Mouse (Mus musculus) liver, embryonic 14.5 days (tissue): ENCODE data around the gene Glt8d2. TPM values are rescaled to one million over a fixed set of nuclear protein-coding genes. Genes with fewer than 3 reads are reported as not detected.

Experiments
- ATAC-seq: fragments of 200-750 bp; cut with Nextera tagmentation; 2 replicates; pipeline ENCODE4 v1.8.0; 2017; ENCODE audit warnings: moderate number of reproducible peaks, mild to moderate bottlenecking, moderate library complexity; ENCODE audit not compliant: insufficient read depth
- DNase-seq, 3 experiments: peaks; one replicate each; pipeline ENCODE4 v3.0.0-alpha.2; 2012 to 2013; ENCODE audit warnings: low read depth in 3 of 3, low spot score in 3 of 3
- H3K27ac ChIP-seq: fragments of 300-500 bp; sonication (generic); 2 replicates; pipeline ENCODE4 v1.5.1; 2014; ENCODE audit warnings: moderate library complexity, mild to moderate bottlenecking, control low read depth, inconsistent platforms
- H3K27me3 ChIP-seq: fragments of 300-500 bp; sonication (generic); 2 replicates; pipeline ENCODE4 v1.6.1; 2014; ENCODE audit warnings: mild to moderate bottlenecking, low read length, moderate library complexity; ENCODE audit not compliant: control insufficient read depth, insufficient read depth
- H3K36me3 ChIP-seq: fragments of 300-500 bp; sonication (generic); replicated peaks from 2 replicates; pipeline ENCODE4 v1.6.1; 2014; ENCODE audit warnings: low read depth; ENCODE audit not compliant: control insufficient read depth, insufficient read depth
- H3K4me1 ChIP-seq, 2 experiments: fragments of 200-500 bp in 1 of 2; fragments of 300-500 bp in 1 of 2; sonication (generic) in 1 of 2; replicated peaks; 2 replicates each; pipeline ENCODE4 v1.6.1; 2012 to 2014; ENCODE audit warnings: antibody characterized with exemption in 1 of 2, inconsistent platforms in 1 of 2, low read length in 1 of 2; ENCODE audit not compliant: control insufficient read depth in 2 of 2, insufficient read depth in 2 of 2
- H3K4me2 ChIP-seq: fragments of 300-500 bp; sonication (generic); 2 replicates; pipeline ENCODE4 v1.6.1; 2014; ENCODE audit warnings: low read depth, mild to moderate bottlenecking, control low read depth, moderate library complexity
- H3K4me3 ChIP-seq, 2 experiments: fragments of 200-500 bp in 1 of 2; fragments of 300-500 bp in 1 of 2; sonication (generic) in 1 of 2; 2 replicates each; pipeline ENCODE4 v1.5.1; 2012 to 2014; ENCODE audit warnings: low read depth in 2 of 2, low read length in 2 of 2, mild to moderate bottlenecking in 2 of 2, control low read depth in 1 of 2, inconsistent platforms in 1 of 2, moderate library complexity in 1 of 2; ENCODE audit not compliant: insufficient read depth in 1 of 2
- H3K9ac ChIP-seq: fragments of 300-500 bp; sonication (generic); replicated peaks from 2 replicates; pipeline ENCODE4 v1.6.1; 2014; ENCODE audit warnings: mild to moderate bottlenecking, control low read depth, moderate library complexity
- H3K9me3 ChIP-seq: fragments of 300-500 bp; sonication (generic); 2 replicates; pipeline ENCODE4 v1.6.1; 2016; ENCODE audit warnings: low read length, mixed read lengths; ENCODE audit not compliant: control insufficient read depth
- CTCF ChIP-seq: IDR thresholded peaks from 2 replicates; pipeline ENCODE4 v1.5.1; 2016; ENCODE audit warnings: antibody characterized with exemption, low read depth, control low read depth
- EP300 ChIP-seq: IDR thresholded peaks from 2 replicates; pipeline ENCODE4 v1.6.1; 2016; ENCODE audit warnings: antibody characterized with exemption, low read depth
- WGBS: fragments of 180-500 bp; shearing (Covaris S2); extraction: QIAGEN DNeasy Blood & Tissue Kit; methylation state at CpG from one replicate; pipeline ENCODE4 v1.1.7; 2014; ENCODE audit not compliant: insufficient replicate concordance; 5-methylcytosine and 5-hydroxymethylcytosine counted together
- polyA plus RNA-seq, 2 experiments: library from polyadenylated mRNA; depleted of rRNA in 1 of 2; stranded (reverse) in 1 of 2; unstranded in 1 of 2; fragments of >200 nt; fragmentation: Nextera tagmentation in 1 of 2; extraction: Ambion mirVana in 1 of 2; gene quantifications; 2 replicates each; pipeline versions ENCODE4 v1.2.1 to v1.2.3; 2012 to 2014

The Glt8d2 gene
- polyA plus RNA-seq, 2 experiments: 0.23 to 0.27 TPM

DNA sequence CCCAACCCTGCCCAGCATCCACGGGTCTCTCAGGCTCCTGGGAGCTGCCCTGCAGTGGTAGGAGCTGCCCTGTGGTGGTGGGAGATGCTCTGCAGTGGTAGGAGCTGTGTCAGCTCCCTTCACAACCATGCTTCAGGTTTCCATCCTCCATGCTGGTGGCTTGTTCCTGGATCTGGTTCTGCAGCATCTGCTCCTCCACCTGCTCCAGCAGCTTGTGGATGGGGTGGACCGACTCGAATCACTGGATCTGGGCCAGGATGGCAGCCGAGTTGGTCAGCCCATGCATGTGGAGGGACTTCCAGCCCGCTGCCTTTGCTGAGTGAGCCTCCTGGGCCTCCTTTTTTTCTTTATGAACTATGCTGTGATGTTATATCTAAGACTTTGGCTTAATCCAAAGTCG, 13.5 kb downstream of the Glt8d2 start:
- H3K36me3 ChIP-seq: no peaks in the 10 kb centered on the region
- no peaks in the 10 kb centered on the region for H3K27me3 ChIP-seq
- H3K27ac ChIP-seq: no peak overlapping the region
- H3K9me3 ChIP-seq: no peaks in the 10 kb centered on the region
- no peaks in the 10 kb centered on the region for H3K4me1 ChIP-seq
- WGBS: 62% methylated on average over 6 of the region's 6 CpGs
- no peak overlapping the region for H3K4me2 ChIP-seq
- H3K9ac ChIP-seq: no peak overlapping the region
- ATAC-seq (no peak), DNase-seq (no peak)
- no peak overlapping the region for H3K4me3 ChIP-seq
- TF ChIP-seq EP300 (no peak), CTCF (no peak)

DNA sequence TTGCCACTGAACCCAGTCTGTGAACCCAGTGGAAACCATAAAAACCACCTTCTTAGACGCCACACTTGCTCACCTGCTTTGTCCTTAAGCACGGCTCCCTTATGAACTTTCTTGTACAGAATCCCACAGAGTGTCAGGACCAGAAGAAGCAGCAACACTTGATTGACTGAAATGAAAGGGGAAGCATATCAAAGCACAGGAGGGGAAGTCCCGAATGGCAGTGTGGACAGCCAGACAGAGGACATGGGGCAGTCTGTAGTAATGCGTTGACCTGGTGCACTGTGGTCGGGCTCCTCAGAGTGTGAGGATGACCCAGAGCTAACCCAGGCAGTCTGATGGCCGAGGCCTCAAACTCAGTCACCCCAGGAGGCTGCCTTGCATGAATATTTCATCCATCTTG, 20.2 kb downstream of the Glt8d2 start:
- no peak overlapping the region for H3K4me2 ChIP-seq
- no peaks in the 10 kb centered on the region for H3K36me3 ChIP-seq
- no peak overlapping the region for H3K4me3 ChIP-seq
- H3K9me3 ChIP-seq: no peaks in the 10 kb centered on the region
- DNase-seq: no peak
- WGBS: 34% methylated on average over 6 of the region's 6 CpGs
- ATAC-seq: no peak
- H3K27ac ChIP-seq: no peak overlapping the region
- H3K27me3 ChIP-seq: no peaks in the 10 kb centered on the region
- TF ChIP-seq CTCF: no peak
- TF ChIP-seq EP300: no peak
- H3K9ac ChIP-seq: no peak overlapping the region
- peaks cover 0 to 4% of the 10 kb centered on the region in 2 experiments; a peak in 1 of 4 replicates for H3K4me1 ChIP-seq

DNA sequence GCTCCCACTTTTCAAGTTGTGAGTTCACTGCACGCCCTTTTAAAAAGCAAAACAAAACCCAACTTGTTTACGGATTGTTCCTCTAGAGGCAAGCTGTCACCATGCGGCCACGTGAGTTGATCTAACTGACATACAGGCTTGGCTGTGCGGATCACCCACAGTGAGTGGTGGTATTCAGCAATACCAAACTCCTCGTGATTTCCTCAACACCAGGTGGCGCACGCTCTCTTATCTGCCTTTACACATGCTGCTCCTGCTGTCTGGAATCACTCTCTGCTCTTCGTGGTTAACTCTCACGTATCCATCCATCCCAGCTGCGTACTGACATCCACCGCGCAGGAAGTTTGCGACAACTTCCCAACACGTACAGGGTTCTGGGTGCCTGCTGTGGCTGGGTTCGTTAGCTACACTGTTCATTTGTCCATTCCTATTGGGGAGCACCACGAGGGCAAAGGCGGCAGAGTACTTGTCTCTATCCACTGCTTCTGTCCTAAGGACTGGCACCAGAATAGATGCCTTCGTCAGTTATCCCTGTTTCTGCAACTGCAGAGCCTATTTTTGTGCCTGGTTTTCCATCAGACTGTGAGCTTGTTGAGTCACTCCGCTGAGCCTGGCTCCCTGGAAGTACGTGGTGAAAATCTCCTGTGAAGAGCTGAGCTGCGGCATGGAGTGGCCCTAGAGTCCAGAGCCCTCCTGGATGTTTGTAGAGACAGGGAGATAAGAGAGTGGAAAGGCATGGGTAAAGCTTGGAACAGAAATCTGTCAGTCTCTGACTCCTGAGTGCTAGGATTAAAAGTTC, 23.8 kb downstream of the Glt8d2 start:
- ATAC-seq (peak; percentile 81), DNase-seq (peak; percentile 52 to 60 (median 57))
- 15% methylated on average over 22 of the region's 22 CpGs for WGBS
- H3K4me1 ChIP-seq: peaks cover 0 to 4% of the 10 kb centered on the region in 2 experiments; a peak in 1 of 4 replicates
- H3K27ac ChIP-seq: no peak overlapping the region
- TF ChIP-seq EP300 (peak; percentile 31; the same call in 1 of the 2 replicates), CTCF (peak; percentile 91)
- no peak overlapping the region for H3K9ac ChIP-seq
- H3K36me3 ChIP-seq: no peaks in the 10 kb centered on the region
- peak overlapping the region; percentile 54 for H3K4me2 ChIP-seq
- H3K4me3 ChIP-seq: no peak overlapping the region
- H3K27me3 ChIP-seq: no peaks in the 10 kb centered on the region
- no peaks in the 10 kb centered on the region for H3K9me3 ChIP-seq

DNA sequence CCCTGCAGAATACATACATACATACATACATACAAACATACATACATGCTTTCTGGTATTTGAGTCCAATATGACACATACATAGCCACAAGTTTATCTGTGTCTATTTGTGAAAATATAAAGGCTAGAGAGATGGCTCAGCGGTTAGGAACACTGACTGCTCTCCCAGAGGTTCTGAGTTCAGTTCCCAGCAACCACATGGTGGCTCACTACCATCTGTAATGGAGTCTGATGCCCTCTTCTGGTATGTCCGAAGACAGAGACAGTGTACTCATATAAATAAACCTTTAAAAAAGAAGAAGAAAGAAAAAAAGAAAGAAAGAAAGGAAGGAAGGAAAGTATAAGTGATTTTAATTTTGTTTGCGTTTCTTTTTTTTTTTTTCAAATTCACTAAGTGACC, 24.5 kb downstream of the Glt8d2 start:
- Histone ChIP-seq H3K27me3 (no peaks in the 10 kb centered on the region), H3K36me3 (no peaks in the 10 kb centered on the region), H3K4me3 (no peak overlapping the region), H3K27ac (no peak overlapping the region), H3K9me3 (no peaks in the 10 kb centered on the region), H3K4me1 (peaks cover 0 to 4% of the 10 kb centered on the region in 2 experiments; a peak in 1 of 4 replicates), H3K4me2 (no peak overlapping the region; the same call in 1 of the 2 replicates), H3K9ac (no peak overlapping the region)
- ATAC-seq: no peak
- no peak for TF ChIP-seq EP300
- no peak for TF ChIP-seq CTCF
- WGBS: 57% methylated on average over 3 of the region's 3 CpGs
- DNase-seq: no peak

DNA sequence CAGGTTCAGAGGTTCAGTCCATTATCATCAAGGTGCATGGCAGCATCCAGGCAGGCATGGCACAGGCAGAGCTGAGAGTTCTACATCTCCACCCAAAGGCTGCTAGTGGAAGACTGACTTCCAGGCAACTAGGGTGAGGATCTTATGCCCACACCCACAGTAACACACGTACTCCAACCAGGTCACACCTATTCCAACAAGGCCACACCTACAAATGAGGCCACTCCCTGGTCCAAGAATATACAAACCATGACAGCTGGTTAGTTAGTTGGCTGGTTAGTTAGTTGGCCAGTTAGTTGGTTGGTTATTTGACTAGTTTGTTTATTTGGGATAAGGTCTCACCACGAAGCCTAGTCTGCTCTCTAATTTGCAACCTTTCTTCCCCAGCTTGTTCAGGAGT, 27.2 kb downstream of the Glt8d2 start:
- Histone ChIP-seq H3K9me3 (no peaks in the 10 kb centered on the region), H3K9ac (no peak overlapping the region), H3K4me1 (peaks cover 0 to 4% of the 10 kb centered on the region in 2 experiments; a peak in 1 of 4 replicates), H3K36me3 (no peaks in the 10 kb centered on the region), H3K4me2 (no peak overlapping the region), H3K27me3 (no peaks in the 10 kb centered on the region), H3K27ac (no peak overlapping the region), H3K4me3 (no peak overlapping the region)
- TF ChIP-seq EP300: no peak
- TF ChIP-seq CTCF: no peak
- ATAC-seq: no peak
- 51% methylated on average over 2 of the region's 2 CpGs for WGBS
- no peak for DNase-seq
